Mouse (Mus musculus) left cerebral cortex, adult 9 months (tissue): ENCODE data around the gene Cbx3.
"Not testable (repeated sequence)": the region's sequence is repeated elsewhere in the genome, so short reads cannot be mapped to it uniquely, and the experiment has no call there.

Experiments used
- DNase-seq, 2 experiments: peaks; one replicate each; pipeline ENCODE4 v3.0.0; 2022; ENCODE audit warnings: low spot score in 2 of 2

The Cbx3 gene

GRCm38 (mm10) chr6:51469715-51470310, 347 bp upstream of the Cbx3 start, which contains the start of gene Hnrnpa2b1:
Gene Hnrnpa2b1, minus strand, starts transcription at chr6:51469894.
- peak; percentile 95 to 99 for DNase-seq

GRCm38 (mm10) chr6:51471179-51471505, 982 bp downstream of the Cbx3 start:
- no peak for DNase-seq

GRCm38 (mm10) chr6:51471782-51472181, 1.6 kb downstream of the Cbx3 start:
- DNase-seq = no peak

- DNase-seq = no peak
Measured at GRCm38 (mm10) chr6:51472213-51472612, 2.1 kb downstream of the Cbx3 start.

- no peak for DNase-seq
Measured at GRCm38 (mm10) chr6:51479136-51479731, 9.1 kb downstream of the Cbx3 start.

DNA sequence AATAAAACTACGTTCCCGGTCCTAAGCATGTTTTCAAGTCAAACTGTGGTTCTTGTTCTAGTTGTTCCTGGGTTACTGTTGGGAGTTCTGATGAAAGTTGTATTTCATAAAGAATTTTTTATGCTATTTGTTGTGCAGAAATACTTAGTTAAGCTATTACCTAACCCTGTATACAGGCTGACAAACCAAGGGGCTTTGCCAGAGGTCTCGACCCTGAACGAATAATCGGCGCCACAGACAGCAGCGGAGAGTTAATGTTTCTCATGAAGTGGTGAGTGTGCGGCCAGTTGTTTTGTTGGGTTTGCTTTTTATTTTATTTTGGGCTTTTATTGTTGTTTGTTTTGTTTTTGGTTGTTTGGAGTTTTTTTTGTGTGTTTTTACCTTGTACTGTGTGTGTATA, 11.4 kb downstream of the Cbx3 start:
- DNase-seq = no peak

DNA sequence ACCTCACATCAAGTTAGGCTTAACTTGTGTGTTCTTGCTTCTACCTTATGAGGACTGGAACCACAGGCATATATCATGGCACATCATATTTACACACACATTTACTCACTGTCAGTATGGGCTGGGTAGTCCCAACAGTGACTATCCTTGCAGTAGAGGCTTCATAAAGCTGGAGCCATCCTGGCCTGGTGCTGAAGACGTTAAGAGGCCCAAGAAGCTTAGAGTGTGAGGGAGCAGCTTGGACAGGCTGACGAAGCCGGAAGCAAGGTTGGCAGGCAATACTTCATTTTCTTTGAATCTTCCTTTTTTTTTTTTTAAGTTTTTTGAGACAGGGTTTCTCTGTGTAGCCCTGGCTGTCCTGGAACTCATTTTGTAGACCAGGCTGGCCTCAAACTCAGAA, 13.7 kb downstream of the Cbx3 start:
- no peak for DNase-seq

DNA sequence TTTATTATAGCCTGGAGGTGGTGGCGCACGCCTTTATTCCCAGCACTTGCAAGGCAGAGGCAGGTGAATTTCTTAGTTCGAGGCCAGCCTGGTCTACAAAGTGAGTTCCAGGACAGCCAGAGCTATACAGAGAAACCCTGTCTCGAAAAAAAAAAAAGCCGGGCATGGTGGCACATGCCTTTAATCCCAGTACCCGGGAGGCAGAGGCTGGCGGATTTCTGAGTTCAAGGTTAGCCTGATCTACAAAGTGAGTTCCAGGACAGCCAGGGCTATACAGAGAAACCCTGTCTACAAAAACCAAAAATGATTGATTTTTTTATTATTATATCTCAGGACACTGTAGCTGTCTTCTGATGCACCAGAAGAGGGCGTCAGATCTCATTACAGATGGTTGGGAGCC, 14.4 kb downstream of the Cbx3 start:
- not testable (repeated sequence) for DNase-seq

- DNase-seq = no peak
Measured at GRCm38 (mm10) chr6:51485646-51486045, 15.5 kb downstream of the Cbx3 start.

DNA sequence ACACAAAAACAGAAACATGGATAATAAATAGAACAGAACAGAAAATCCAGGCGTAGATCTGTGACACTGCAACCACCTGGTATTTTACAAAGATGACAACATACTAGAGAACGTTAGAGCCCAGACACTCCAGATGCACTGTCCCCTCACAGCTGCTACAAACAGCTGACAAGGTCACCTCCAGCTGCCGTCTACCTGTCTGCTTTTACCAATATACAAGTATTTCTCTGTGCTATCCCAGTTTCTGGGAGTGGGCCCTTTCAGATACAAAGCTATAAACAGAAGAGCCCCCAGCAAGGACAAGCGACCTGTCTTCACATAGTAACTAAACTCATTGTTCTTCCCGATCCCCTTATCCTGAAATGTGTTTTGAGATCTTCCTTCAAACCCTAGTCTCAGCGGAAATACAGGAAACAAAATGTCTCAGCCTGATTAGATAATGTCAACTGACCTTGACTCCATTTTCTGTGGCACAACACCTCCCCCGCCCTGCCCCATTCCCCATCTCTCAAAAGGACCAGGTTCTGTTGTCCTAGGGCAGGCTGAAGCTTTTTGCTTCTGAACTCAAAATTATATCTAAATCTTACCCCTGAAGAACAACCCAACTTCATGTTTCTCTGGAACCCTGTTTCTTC, 16.0 kb downstream of the Cbx3 start:
- no peak for DNase-seq

DNA sequence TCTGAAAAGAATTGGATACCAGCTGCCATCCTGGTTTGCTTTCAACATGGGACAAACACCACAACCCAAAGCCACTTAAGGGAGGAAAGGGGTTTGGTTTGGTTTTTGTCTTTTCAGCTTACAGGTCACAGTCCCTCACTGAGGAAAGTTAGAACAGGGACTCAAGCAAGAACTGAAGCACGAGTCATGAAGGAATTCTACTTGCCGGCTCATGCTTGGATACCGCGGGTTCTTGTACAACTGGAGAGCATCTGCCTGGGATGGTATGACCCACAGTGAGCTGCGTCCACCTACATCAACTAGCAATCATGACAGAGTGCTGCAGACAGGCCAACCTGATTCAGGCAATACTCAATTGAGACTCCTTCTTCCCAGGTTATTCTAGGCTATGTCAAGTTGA, 16.6 kb downstream of the Cbx3 start:
- no peak for DNase-seq

DNA sequence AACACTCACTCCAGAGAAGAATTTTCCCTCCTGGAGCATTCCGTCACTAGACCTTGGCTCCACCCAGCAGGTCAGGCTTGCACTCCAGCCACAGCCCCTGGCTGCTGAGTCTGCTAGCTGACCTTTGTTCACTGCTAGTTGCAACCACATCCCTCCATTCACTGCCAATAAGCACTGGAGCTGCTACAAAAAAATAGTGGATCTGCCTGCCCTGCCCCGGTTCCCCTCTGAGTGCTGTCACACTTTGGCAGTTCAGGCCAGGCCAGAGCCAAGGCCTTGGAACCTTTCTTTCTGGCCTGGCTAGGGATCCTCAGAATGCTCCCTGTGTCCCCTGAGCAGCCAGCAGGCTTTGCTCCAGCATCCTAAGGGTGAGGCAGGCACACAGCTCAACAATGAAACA, 19.6 kb downstream of the Cbx3 start:
- no peak for DNase-seq

DNA sequence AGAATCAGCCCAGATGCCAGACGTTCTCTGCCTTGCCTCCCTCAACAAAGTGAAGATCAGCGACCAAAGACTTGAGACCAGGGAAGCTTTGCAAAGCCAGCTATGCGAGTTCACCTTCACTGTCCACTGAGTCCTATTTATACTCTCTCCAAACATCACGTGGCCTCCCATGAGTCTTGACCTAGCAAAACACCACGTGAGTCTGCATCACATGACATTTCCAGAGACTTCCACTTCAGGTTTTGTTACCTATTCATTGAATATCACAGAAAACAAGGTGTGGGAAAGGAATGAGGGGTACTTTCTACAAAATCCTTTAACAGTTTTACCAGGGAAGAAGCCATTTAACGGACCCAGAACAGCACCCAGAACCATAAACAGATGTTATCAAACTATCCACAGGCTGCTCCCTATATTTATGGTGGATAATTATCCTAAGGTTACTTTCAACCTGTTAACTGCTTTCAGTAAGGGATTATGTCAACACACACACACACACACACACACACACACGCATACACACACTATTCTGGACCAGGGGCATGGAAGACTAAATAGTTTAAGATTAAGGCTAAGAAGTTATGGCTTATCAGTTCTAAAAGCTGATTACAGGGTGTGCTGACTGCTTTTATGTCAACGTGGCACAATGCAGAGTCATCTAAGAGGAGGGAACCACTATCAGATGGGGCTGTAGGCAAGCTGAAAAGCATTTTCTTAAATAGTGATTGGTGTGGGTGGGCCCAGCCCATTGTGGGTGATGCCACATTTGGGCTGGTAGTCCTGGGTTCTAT, 27.4 kb downstream of the Cbx3 start:
- no peak for DNase-seq

DNA sequence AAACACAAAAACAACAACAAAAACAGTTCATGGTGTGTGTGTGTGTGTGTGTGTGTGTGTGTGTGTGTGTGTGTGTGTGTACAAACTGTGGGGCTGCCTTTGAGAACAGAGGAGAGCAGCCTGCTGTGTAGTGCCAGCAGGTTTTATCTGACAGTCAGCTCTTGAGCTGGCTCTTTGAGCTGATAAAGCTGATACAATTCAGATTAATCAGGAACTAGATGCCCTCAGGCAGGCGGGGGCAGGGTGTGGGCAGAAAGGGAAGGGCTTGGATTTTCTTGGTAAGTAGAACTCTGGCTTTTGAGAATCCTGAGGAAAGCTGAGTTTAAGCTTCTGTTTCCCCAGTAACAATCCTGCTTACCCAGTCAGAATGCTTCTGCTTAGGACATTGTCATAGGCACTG, 35.5 kb downstream of the Cbx3 start:
- no peak for DNase-seq

- no peak for DNase-seq
Measured at GRCm38 (mm10) chr6:51507556-51507955, 37.4 kb downstream of the Cbx3 start.

DNA sequence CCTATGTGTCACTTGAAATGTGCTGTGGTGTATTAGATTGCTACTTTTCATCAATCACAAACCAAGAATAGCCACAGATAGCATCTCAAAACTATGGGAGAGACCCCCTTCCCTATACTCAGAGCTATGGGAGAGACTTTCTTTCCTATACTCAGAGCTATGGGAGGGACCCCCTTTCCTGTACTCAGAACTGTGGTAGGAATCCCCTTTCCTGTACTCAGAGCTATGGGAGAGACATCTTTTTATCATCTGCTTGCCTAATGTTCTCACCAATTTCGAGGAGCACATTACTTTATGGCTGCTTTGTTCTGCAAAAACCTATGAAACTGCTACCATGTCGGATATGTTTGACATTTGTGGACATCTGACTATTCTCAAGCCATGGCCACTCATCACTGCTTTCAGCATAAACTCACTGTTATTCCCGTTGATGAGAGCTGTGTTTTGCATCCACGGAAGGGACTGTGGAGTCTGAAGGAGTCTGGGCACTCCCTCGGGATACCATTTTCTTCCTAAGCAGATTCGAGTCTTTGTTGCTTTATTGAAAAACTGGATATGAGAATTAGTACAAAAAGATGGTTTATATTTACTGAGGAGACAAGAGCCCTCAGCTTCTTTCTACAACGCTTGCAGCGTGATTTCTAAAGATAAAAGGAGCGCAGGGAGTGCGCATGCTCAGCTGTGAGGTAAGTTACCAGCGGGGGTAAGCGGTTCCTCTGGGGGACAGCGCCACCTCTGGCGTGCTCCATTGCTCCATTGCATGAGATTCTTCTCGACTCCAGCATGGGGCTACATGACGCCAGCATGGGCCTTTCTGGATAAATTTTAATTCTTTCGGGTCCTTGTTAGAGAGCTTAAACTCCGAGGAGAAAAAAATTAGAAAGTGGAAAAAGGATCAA, 38.8 kb downstream of the Cbx3 start:
- peak; percentile 20 to 79 for DNase-seq

GRCm38 (mm10) chr6:51510094-51510493, 39.9 kb downstream of the Cbx3 start:
- DNase-seq = no peak

GRCm38 (mm10) chr6:51510946-51511345, 40.8 kb downstream of the Cbx3 start:
- no peak for DNase-seq

- no peak for DNase-seq
Measured at GRCm38 (mm10) chr6:51513745-51514144, 43.6 kb downstream of the Cbx3 start.

GRCm38 (mm10) chr6:51514860-51515259, 44.7 kb downstream of the Cbx3 start:
- DNase-seq = no peak

DNA sequence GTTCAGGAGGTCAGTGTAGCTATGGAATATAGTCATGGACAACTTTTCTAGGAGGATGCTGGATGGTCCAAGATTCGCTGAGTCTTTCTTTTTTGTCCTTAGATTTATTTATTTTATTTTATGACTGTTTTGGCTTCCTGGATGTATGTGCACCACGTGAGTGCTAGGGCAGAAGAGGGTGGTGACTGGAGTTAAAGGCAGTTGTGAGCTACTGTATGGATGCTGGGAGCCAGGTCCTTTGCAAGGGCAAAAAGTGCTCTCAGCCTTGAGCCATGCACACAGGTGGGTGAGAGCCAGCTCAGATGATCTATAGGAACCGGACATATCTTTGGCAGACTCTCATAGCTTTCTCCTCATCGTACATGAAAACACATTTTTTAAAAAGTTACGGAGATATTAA, 53.1 kb downstream of the Cbx3 start:
- no peak for DNase-seq
